Mouse (Mus musculus): ENCODE data around the gene Ear6.

GRCm38 (mm10) chr14:51870756-51871155 lies 17.3 kb downstream of the Ear6 start:
- TF ChIP-seq POLR2A (IDR thresholded peaks at IDR 0.05; ENCODE audit: extremely low read depth, insufficient read depth, low read length) (no peak), CTCF (IDR thresholded peaks at IDR 0.05; ENCODE audit: low read depth, low read length) (no peak)

All from liver, adult 2 months (tissue).